Mouse (Mus musculus) liver, adult 2 months (tissue): Measurements from ENCODE around the gene Dpep2nb.

ENCODE experiments used
- CTCF ChIP-seq: fragments of 200-500 bp; IDR thresholded peaks from 2 replicates; pipeline ENCODE4 v1.5.1; 2011; ENCODE audit warnings: low read depth, low read length, control low read depth
- POLR2A ChIP-seq: fragments of 200-500 bp; IDR thresholded peaks from 2 replicates; pipeline ENCODE4 v1.6.1; 2011; ENCODE audit warnings: low read length, control low read depth; ENCODE audit not compliant: insufficient read depth; ENCODE audit errors: extremely low read depth

- TF ChIP-seq CTCF: no peak
- no peak for TF ChIP-seq POLR2A
Measured at GRCm38 (mm10) chr8:105956556-105956955, 49.2 kb downstream of the Dpep2nb start.
